Mouse (Mus musculus) mesoderm, embryonic 11.5 days (tissue): ENCODE measurements around the gene Gm10337.

Experiments
- DNase-seq: peaks from one replicate; pipeline ENCODE4 v3.0.0-alpha.2; 2012; ENCODE audit warnings: low read depth, low spot score

Gm10337 gene

DNA sequence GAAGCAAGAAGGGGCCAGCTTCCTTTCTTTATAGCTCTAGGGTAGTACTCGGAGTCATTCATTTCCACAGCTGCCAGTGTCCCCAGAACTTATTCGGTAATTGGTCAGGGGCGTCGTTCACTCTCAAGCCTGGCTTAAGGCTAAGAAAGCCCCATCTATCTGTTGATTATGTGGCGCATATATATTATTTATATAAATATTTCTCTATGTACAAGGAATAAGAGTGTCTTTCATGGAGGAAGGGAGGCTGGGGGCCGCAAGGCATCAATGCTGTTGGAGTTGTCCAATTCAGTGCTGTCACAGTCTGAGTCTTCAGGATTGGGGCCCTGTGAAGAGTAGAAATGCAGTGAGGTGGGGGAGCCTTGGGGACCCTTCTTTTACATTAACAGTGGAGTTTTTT, 3.7 kb upstream of the Gm10337 start:
- no peak for DNase-seq

DNA sequence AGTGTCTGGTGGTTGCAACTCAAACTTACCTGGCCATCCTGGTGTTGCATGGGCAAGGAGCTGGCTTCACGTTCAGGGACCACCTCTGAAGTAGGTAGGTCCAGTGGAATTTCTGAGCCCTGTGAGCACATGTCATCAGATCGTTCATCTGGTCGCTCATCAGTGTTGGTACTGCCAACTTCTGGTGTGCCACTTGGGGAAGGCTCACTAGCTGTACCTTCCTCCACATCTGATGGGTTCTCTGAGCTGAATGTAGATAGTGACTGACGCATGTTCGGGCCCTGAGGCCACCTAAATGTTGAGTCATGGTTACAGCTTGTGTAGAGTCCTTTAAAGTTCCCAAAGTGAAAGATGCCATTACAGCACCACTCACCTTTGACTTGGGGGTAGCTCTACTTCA, 3.0 kb upstream of the Gm10337 start:
- no peak for DNase-seq

DNA sequence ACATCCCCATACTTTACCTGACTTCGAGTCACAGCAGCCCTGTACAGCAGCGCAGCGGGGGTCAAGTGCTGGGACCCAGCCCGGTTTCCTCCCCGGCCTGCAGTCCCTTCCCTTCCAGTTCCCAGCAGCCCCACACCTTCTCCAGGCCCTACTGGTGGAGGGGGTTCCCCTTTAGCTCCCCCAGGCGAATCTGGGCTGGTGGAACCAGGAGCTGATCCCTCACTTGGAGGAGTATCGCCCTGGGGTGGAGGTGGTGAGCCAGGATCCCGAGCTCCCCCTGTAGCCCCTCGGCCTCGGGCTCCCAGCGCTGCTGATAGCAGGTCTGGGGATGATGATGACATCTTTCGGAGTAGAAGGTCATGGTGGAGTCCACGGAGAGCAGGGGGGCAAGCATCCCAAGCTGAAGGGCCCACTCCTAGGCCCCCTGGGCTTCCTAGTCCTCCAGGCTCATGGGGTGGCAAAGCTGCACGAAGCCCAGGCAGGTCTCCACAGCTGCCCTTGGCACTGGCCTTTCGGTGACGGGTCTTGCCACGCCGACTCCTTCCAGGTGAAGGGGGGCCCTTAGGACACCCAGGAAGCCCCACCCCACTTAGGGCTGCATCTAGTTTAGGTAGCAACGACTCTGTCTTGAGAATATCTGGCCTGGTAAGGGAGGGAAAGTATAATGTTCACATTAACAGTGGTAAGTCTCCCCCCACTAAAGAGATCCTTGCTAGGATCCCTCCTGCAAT, 2.3 kb upstream of the Gm10337 start:
- no peak for DNase-seq

DNA sequence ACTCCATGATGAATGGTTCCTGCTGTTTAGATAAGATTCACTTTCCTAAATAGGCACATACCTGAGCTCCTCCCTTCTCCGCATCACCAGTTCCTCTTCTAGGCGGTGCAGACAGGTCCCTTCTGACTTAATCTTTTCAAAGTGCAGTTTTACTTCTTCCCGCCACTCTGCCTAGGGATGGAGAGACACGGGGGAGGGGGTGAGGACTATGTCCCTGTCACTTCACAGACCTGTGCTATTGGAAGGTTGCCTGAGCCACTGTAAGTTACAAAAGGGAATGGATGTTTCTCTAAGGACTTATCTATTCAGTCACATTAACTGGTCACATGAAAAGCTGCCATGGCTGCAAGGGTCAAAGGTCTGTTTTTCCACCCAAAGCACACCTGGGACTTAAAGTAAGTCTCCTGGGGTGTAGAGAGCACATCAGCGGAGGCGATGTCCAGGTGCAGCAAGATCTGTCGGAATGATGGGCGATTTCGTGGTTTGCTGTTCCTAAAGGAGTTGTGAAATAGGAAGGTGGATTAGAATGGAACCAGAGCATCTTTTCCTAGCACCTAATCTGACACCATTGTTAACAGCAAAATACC, 1.2 kb upstream of the Gm10337 start:
- no peak for DNase-seq

DNA sequence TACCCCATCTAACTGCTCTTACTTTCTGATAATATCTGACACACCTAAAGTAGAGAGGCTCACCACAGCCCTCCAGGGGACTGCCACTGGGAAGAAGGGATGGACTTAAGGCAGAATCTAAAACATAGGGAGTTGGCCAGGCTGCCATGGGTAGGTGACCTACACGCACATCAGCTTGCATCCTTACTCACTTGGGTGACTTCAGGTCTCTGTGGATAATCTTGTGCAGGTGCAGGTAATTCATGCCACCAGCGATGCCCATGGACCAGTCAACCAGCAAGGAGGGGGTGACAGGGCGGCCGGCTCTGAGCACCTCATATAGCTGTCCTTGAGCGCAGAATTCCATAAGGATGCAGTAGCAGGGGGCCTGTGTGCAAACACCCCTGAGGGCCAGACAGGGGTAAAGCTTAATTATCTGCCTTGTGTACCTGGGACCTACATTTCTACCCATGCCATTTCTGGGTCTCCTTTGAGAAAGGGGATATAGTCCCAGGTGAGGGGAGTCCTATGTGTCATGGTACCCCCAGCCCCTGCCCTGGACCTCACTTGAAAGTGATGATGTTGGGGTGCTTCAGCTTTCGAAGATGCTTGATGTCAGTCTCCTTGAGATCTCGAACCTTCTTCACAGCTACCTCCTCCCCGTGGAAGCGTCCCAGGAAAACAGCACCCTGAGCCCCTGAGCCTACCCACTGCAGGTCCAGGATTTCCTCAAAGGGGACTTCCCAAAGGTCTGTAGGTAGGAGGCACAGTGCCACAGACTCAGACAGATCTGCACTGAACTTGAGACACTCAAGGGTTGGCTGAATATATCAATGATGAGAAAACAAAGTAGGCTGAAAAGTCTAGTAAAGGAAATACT, 631 bp downstream of the Gm10337 start:
- no peak for DNase-seq

DNA sequence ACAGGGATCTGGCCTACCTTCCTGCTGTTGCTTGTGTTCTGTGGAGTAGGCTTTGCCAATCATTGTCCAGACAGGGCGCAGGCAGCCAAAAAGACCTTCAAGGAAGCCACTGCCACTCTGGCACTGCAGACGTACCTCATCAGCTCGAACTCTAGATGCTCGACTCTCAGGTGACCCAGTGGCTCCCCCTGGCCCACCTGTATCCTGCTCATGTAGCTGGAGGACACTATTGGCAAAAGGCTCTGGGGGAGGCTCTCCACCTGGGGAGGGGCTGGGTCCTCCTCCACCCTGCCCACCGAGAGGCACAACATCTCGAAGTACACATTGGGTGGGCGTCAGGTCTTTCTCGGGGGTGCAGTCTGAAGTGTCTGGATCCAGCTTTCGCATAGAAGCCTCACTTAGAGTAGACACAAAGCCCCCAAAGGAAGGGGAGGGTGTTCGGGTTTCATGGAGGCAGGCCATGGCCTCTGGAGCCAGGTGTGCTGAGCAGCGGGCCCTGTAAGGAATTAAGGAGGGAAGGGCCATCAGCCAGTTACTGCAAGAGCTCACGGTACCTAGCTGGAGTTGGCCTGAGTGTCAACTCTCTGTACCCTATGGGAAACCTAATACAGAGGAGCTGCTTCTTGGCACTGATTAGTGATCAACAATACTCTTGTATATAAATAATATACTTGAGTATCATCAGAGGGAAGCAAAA, 1.7 kb downstream of the Gm10337 start:
- no peak for DNase-seq

DNA sequence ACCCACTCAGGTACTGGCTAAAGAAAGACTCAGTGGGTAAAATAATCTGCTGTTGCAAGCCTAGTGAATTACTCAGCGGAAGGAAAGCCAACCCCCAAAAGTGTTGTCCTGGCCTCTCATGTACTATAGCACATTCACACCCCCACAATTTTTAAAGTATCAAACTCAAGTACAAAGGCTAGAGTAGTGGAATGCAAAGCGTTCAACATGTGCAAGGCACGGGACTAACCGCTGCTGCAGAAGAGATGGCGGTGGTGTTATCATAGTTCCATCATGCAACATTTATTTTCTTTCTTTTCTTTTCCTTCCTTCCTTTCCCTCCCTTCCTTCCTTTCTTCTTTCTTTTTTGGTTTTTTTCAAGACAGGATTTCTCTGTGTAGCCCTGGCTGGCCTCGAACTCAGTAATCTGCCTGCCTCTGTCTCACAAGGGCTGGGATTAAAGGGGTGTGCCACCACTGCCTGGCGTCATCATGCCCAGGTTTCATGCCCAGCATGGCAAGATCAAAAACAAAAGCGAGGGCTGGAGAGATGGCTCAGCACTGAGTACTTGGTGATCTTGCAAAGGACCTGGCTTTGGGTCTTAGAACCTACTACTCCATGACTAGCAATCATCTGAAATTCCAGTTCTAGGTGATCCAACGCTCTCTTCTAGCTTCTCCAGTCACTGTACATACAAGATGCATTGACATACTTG, 2.4 kb downstream of the Gm10337 start:
- no peak for DNase-seq

DNA sequence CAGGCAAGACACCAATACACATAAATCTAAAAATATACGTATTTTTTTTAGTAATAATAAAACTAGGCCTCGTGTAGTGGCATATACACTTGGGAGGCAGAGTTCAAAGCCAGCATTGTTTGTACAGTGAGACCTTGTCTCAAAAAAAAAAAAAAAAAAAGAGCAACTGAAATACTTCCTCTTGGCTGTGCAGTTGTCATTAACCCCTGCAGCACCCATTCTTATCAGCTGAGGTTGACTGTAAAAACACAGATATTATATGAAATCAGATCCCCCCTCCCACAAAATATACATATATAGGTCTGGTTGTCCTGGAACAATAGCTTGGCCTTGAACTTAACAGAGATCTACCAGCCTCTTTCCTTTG, 2.9 kb downstream of the Gm10337 start:
- no peak for DNase-seq

DNA sequence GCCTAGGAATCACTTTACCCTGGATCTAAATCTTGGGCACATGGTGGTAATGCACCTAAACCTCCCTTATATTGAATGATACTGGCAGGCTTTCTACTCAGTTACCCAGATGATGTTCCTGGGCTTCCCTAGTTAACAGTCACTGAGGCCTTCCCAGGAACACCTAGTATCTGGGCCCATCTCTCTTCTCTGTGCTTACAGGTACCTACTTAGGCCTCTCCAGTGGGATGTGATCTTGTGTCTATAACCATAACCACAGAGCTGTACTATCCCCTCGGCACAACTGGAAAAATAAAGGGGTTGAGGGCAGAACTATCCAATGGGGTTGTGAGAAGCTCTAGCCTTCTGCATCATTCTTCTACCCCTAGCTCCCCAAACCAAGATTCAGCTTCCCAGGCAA, 3.3 kb downstream of the Gm10337 start:
- no peak for DNase-seq

DNA sequence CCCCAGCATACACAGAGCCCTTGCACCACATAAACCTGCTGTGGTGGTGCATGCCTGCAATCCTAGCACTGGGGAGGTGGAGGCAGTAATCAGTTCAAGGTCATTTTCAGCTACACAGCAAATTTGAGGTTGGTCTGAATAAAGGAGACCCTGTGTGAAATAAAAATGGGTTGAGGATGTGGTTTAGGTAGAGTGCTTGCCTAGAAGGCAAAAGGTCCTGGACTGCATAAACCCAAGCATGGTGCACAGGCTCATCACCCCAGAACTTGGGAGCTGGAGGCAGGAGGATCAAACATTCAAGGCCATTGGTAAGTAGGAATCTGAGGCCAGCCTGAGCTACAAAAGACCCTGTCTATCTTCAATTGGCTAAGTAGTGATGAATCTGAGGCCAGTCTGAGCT, 4.0 kb downstream of the Gm10337 start:
- no peak for DNase-seq

DNA sequence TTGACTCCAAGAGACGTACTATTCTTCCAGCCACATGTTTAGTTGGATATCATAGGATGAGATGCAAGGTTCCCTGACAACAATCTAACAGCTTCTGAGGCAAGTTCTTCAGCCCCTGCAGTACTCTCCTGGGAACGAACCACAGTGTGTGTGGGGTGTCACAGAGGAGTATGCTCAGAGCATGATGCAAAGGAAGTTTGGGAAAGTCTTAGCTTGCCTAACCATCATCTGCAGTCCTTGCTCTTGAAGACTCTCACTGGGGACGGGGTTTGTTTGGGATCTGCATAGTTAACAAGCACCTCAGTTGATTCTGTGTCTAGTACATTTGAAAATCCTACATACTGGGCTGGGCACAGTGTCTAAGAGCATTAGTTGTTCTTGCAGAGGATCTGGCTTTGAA, 4.8 kb downstream of the Gm10337 start:
- DNase-seq, result no peak

DNA sequence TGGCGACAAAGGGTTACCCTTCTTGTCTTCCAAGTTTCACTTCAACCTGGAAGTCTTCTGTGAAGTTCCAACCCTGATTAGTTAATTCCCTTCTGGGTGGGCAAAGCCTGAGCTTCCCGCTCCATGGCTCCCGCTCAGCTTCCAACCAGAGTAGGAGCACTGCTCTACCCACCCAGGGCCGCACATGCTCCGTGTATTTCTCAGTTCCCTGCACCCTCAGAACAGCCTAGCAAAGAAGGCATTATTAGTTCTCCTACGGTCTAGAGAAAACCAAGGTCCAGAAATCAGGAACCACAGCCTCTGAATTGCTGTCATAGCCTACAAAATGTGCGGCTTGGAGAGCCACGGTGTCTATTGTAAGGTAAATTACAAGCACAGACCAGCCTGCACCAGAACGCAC, 6.6 kb downstream of the Gm10337 start:
- no peak for DNase-seq

DNA sequence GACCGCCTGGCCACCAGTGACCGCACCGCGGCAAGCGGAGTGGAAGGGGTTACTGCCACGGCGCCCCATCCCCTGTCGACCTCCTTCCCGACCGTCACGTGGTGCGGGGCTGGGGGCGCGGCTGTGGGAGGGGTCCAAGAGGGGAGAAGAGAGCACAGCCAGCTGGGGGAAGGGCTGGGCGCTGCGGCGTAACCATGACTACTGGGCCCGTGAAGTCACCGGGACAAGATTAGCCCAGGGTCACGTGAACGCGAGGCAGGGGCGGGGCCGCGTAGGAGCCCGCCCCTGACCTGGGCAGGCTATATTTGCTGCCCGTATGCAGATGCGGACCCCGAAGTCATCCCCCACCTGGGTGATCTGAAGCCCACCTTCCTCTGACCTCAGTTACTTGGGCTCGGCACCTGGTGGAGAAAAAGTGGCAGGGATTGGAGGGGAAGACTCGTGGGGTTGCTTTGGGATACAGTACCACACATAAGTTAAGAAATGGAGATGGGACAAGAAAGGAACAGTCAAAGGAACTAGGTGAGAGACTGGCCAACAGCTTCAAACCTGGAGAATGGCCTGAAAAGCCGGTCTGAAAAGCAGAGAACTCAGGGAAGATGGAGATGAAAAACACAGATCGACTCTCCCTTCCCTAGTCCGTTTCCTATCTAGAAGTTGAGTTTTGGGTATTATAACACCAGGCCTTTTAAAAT, 7.2 kb downstream of the Gm10337 start:
- peak; percentile 96 for DNase-seq

DNA sequence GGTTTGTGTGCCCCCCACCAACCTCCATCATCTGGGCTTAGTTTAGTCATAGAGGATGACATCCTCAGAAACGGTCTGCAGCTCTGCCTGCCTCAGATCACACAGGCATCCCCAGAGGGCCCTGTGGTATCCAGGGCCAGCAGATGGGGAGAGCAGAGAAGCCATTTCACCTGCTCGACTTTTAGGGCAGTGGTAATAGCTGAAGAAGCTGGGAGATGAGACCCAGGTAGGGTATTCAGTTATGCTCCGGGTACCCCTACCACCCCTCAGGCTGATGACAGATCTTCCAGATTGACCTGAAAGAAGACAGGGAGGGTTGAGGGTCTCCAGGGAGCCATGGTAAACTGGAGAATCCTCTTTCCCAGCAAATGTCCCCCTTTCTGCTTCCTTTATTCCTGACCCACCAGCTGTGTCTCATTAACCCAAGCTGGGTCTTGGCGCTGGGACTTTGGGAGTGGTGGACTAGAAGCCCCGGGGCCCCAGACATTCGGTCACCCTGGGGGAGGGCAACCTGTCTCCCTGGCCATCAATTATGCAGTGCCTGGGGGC, 7.8 kb downstream of the Gm10337 start:
- DNase-seq, result peak; percentile 74

DNA sequence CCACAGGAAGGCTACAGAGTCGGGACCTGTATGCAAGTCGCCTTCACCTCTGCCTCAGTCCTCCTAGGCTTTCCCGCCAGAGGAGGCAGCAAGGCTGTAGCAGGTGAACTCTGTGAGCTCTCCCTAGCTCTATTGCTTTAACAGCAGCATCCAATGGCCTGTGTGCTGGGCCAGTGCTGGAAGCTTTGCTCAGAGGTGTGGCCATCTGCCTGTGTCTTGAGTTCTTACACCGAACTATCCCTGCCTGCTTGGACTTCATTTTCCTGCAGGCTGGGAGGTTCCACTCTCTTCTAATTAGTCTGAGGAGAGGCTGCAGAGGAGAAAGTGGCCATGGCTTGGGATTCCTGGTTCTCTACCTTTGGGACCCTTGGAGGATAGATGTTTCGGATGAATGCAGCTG, 8.5 kb downstream of the Gm10337 start:
- DNase-seq, result no peak

DNA sequence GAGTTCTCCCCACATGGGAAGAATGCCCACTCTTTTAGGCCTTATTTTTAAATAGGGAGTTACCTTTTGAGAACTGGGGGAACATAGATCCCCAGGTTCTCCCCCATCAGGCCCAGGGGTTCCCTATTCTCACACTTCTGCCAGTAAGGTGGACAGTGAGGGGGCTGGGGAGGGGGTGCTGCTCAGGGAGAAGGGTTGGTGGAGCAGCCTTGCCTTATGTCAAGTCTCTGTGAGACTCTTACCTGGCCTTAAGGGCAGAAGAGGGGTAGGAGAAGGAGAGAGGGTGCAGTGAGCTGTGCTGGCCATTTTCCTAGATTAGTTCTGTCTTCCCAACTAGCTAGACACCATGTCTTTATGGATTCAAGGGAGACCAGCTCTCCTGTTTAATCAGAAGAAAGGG, 8.9 kb downstream of the Gm10337 start:
- DNase-seq, result no peak

DNA sequence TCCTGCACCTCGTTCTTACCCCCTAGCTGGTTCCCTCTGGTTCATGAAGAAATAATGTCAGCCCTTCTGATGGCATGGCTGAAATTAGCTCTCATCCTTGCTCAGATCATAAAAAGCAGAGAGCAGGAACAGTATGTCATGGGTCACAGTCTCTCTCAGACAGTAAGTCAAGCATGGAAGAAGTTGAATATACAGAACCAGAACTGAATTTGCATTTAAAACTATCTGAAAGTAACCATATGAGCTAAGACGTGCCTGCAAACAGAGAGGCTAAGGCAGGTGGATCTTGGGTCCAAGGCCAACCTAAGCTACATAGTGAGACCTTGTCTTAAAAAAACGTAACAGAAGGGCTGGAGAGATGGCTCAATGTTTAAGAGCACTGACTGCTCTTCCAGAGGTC, 9.5 kb downstream of the Gm10337 start:
- DNase-seq, result no peak

DNA sequence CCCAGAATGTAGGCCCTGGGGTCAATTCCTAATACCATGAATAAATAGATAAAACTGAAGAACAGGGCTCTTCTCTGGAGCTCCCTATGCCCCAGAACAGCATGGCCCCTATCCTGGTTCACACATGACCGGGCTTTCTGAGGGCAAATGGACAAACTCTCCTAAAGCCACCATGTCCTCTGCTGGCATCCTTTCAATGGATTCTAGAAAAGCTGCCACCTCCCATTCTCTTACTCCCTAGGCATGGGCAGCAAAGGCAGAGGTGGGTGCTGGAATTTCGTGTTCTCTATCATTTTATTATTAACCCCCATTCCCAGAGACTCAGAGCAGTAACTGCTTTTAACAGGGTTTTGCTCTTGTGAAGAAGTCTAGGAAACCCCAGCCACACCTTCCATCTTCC, 11.7 kb downstream of the Gm10337 start:
- no peak for DNase-seq

DNA sequence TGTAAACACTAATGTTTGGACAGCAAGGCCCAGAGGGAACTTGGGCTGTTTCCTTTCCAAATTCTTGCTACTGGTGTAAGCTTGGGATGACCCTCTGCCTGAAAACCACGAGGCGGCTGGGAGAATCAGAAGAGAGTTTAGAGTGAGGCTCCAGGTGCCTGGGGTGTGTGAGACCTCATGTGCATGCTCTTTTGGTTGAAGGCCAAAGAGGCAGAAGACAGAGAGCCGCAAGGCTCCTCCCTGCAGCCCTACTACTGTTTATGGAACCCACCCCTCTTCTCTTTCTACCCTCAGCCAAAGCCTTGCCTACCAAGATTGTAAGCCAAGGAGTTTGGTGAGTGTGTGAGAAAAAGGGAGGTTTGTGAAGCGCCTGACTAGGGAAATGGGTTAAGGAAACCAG, 12.3 kb downstream of the Gm10337 start:
- DNase-seq, result no peak

DNA sequence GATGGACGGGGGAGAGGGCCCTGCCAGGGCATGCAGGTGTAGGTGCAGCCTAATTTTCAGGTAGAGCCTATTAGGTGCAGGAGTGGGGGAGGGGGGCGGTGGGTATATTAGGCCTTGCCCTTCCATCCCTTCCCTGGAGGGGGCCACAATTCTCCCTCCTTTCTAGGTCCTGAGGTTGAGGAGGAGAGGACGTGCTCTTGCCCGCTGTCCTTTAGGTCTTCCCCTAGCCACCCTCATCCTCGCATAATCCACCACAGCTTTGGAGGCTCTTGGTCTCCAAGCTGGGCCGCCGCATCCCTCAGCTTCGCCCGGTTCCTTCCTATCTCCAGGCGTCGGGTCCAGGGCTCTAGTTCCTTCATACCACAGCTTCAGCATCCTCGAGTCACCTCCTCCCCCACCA, 12.8 kb downstream of the Gm10337 start:
- DNase-seq, result no peak
